Mouse (Mus musculus) limb, embryonic 14.5 days (tissue): ENCODE results near the gene Ubl7. TPM values are rescaled to one million over a fixed set of nuclear protein-coding genes. Genes with fewer than 3 reads are reported as not detected.

Experiments
- ATAC-seq: fragments of 200-750 bp; cut with Nextera tagmentation; 2 replicates; pipeline ENCODE4 v1.8.0; 2017; ENCODE audit warnings: low read depth, moderate number of reproducible peaks, moderate TSS enrichment; ENCODE audit not compliant: low FRiP score
- DNase-seq: peaks from one replicate; pipeline ENCODE4 v3.0.0-alpha.2; 2015; ENCODE audit warnings: low spot score
- H3K27ac ChIP-seq: fragments of 300-500 bp; sonication (generic); replicated peaks from 2 replicates; pipeline ENCODE4 v1.5.1; 2014; ENCODE audit warnings: low read depth, mild to moderate bottlenecking, low read length, moderate library complexity, mixed read lengths
- H3K27me3 ChIP-seq: fragments of 300-500 bp; sonication (generic); 2 replicates; pipeline ENCODE4 v1.6.1; 2014; ENCODE audit warnings: low read length, mixed read lengths; ENCODE audit not compliant: control insufficient read depth, insufficient read depth
- H3K36me3 ChIP-seq: fragments of 300-500 bp; sonication (generic); 2 replicates; pipeline ENCODE4 v1.6.1; 2014; ENCODE audit warnings: mild to moderate bottlenecking, low read length, moderate library complexity, mixed read lengths; ENCODE audit not compliant: control insufficient read depth, insufficient read depth
- H3K4me1 ChIP-seq: fragments of 300-500 bp; sonication (generic); 2 replicates; pipeline ENCODE4 v1.6.1; 2014; ENCODE audit warnings: antibody characterized with exemption, low read length, mixed read lengths; ENCODE audit not compliant: control insufficient read depth, insufficient read depth
- H3K4me2 ChIP-seq: fragments of 300-500 bp; sonication (generic); replicated peaks from 2 replicates; pipeline ENCODE4 v1.6.1; 2014; ENCODE audit warnings: low read depth, mild to moderate bottlenecking, low read length, moderate library complexity; ENCODE audit not compliant: severe bottlenecking
- H3K4me3 ChIP-seq: fragments of 300-500 bp; sonication (generic); replicated peaks from 2 replicates; pipeline ENCODE4 v1.5.1; 2014; ENCODE audit warnings: low read length
- H3K9ac ChIP-seq: fragments of 300-500 bp; sonication (generic); 2 replicates; pipeline ENCODE4 v1.6.1; 2014; ENCODE audit warnings: mild to moderate bottlenecking, low read depth, low read length, moderate library complexity; ENCODE audit not compliant: severe bottlenecking
- H3K9me3 ChIP-seq: fragments of 300-500 bp; sonication (generic); 2 replicates; pipeline ENCODE4 v1.6.1; 2016; ENCODE audit warnings: low read length; ENCODE audit not compliant: control insufficient read depth
- POLR2A ChIP-seq: fragments of 200-500 bp; IDR thresholded peaks from 2 replicates; pipeline ENCODE4 v1.8.0; 2012; ENCODE audit warnings: inconsistent platforms, mild to moderate bottlenecking, moderate library complexity, borderline replicate concordance; ENCODE audit not compliant: insufficient read depth, insufficient read length; ENCODE audit errors: extremely low read depth
- WGBS: fragments of 180-500 bp; shearing (Covaris S2); extraction: QIAGEN DNeasy Blood & Tissue Kit; methylation state at CpG from one replicate; pipeline ENCODE4 v1.1.7; 2014; 5-methylcytosine and 5-hydroxymethylcytosine counted together
- polyA plus RNA-seq, 2 experiments: library from polyadenylated mRNA; depleted of rRNA in 1 of 2; stranded (reverse) in 1 of 2; unstranded in 1 of 2; fragments of >200 nt; fragmentation: Nextera tagmentation in 1 of 2; extraction: Ambion mirVana in 1 of 2; gene quantifications; 2 replicates each; pipeline versions ENCODE4 v1.2.1 to v1.2.3; 2012 to 2014

Gene Ubl7
- polyA plus RNA-seq, 2 experiments: 76.7 to 99.0 TPM

GRCm38 (mm10) chr9:57912571-57912970 lies 1.8 kb downstream of the Ubl7 start:
- 84% methylated on average over 5 of the region's 5 CpGs for WGBS
- H3K27ac ChIP-seq: no peak overlapping the region
- TF ChIP-seq POLR2A: no peak

GRCm38 (mm10) chr9:57921491-57922060 lies 10.8 kb downstream of the Ubl7 start:
- 89% methylated on average over 9 of the region's 9 CpGs for WGBS
- Histone ChIP-seq H3K27ac (no peak overlapping the region), H3K9ac (no peak overlapping the region), H3K9me3 (no peaks in the 10 kb centered on the region), H3K4me1 (no peaks in the 10 kb centered on the region), H3K27me3 (no peaks in the 10 kb centered on the region), H3K4me3 (no peak overlapping the region), H3K4me2 (no peak overlapping the region), H3K36me3 (peaks cover 84% of the 10 kb centered on the region)
- ATAC-seq (no peak), DNase-seq (no peak)
- no peak for TF ChIP-seq POLR2A

More at GRCm38 (mm10) chr9:57912571-57912970, 1.8 kb downstream of the Ubl7 start:
- H3K4me1 ChIP-seq: 0 out of 2 replicates have a peak, but pooled peaks cover 7% of the 10 kb centered on the region
- H3K36me3 ChIP-seq: peaks cover 18% of the 10 kb centered on the region
- no peak overlapping the region for H3K9ac ChIP-seq
- no peaks in the 10 kb centered on the region for H3K9me3 ChIP-seq
- no peaks in the 10 kb centered on the region for H3K27me3 ChIP-seq
- no peak overlapping the region for H3K4me3 ChIP-seq
- no peak for ATAC-seq
- no peak overlapping the region for H3K4me2 ChIP-seq
- DNase-seq: no peak

- Histone ChIP-seq H3K9me3 (no peaks in the 10 kb centered on the region), H3K9ac (no peak overlapping the region), H3K27me3 (no peaks in the 10 kb centered on the region), H3K4me1 (no peaks in the 10 kb centered on the region), H3K4me2 (no peak overlapping the region), H3K4me3 (no peak overlapping the region), H3K27ac (no peak overlapping the region), H3K36me3 (peaks cover 86% of the 10 kb centered on the region)
- DNase-seq (no peak), ATAC-seq (no peak)
- TF ChIP-seq POLR2A: no peak
- WGBS: 96% methylated on average over 5 of the region's 5 CpGs
Observed at GRCm38 (mm10) chr9:57922381-57922780, 11.6 kb downstream of the Ubl7 start.

GRCm38 (mm10) chr9:57923046-57923445 lies 12.3 kb downstream of the Ubl7 start:
- Histone ChIP-seq H3K36me3 (peaks cover 89% of the 10 kb centered on the region), H3K4me1 (no peaks in the 10 kb centered on the region), H3K9ac (no peak overlapping the region), H3K4me3 (no peak overlapping the region), H3K27ac (no peak overlapping the region), H3K9me3 (no peaks in the 10 kb centered on the region), H3K27me3 (no peaks in the 10 kb centered on the region), H3K4me2 (no peak overlapping the region)
- WGBS: 91% methylated on average over 3 of the region's 3 CpGs
- ATAC-seq (no peak), DNase-seq (no peak)
- no peak for TF ChIP-seq POLR2A

- H3K9me3 ChIP-seq: no peaks in the 10 kb centered on the region
- no peak for DNase-seq
- no peak overlapping the region for H3K4me2 ChIP-seq
- no peak for ATAC-seq
- no peaks in the 10 kb centered on the region for H3K27me3 ChIP-seq
- 89% methylated on average over 5 of the region's 5 CpGs for WGBS
- no peak overlapping the region for H3K9ac ChIP-seq
- no peaks in the 10 kb centered on the region for H3K4me1 ChIP-seq
- no peak overlapping the region for H3K27ac ChIP-seq
- peaks cover 43% of the 10 kb centered on the region for H3K36me3 ChIP-seq
- TF ChIP-seq POLR2A: no peak
- no peak overlapping the region for H3K4me3 ChIP-seq
Observed at GRCm38 (mm10) chr9:57931166-57931767, 20.5 kb downstream of the Ubl7 start.
